Mouse (Mus musculus) intestine, embryonic 16.5 days (tissue): ENCODE data around the gene Spaca7. TPM values are rescaled to one million over a fixed set of nuclear protein-coding genes. Genes with fewer than 3 reads are reported as not detected.

ENCODE experiments used
- polyA plus RNA-seq: library from polyadenylated mRNA; unstranded; fragments of >200 nt; fragmentation: Nextera tagmentation; extraction: Ambion mirVana; gene quantifications from 2 replicates; pipeline ENCODE4 v1.2.1, GENCODE M21; 2015

Gene Spaca7
- polyA plus RNA-seq, 1 experiment from 2014 or later: not detected

Other genes with a start within 250 kb of the Spaca7 start
- gene Sox1, start 177.7 kb upstream of the Spaca7 start, polyA plus RNA-seq: not detected in 2 replicates
- gene Tubgcp3, start 99.2 kb downstream of the Spaca7 start, polyA plus RNA-seq: 34.4 and 37.6 TPM in 2 replicates
- gene Atp11a, start 184.0 kb downstream of the Spaca7 start, polyA plus RNA-seq: 9.0 and 11.2 TPM in 2 replicates